Mouse (Mus musculus) testis, adult 2 months (tissue): ENCODE measurements at regions not wholly inside any gene's neighbourhood (a gene's known extent, or its start where the extent isn't known, plus 50 kb on each side); places are given as distances from the start of the nearest gene placed in this dataset.

Experiments
- CTCF ChIP-seq: fragments of 200-500 bp; IDR thresholded peaks from 2 replicates; pipeline ENCODE4 v1.5.1; 2012; ENCODE audit warnings: low read depth, mild to moderate bottlenecking, inconsistent platforms, low read length, moderate library complexity; ENCODE audit not compliant: control insufficient read depth, insufficient read depth, insufficient replicate concordance
- POLR2A ChIP-seq: fragments of 200-500 bp; IDR thresholded peaks from 2 replicates; pipeline ENCODE4 v1.6.1; 2012; ENCODE audit warnings: low read depth, mild to moderate bottlenecking, inconsistent platforms, low read length, moderate library complexity; ENCODE audit not compliant: control insufficient read depth

DNA sequence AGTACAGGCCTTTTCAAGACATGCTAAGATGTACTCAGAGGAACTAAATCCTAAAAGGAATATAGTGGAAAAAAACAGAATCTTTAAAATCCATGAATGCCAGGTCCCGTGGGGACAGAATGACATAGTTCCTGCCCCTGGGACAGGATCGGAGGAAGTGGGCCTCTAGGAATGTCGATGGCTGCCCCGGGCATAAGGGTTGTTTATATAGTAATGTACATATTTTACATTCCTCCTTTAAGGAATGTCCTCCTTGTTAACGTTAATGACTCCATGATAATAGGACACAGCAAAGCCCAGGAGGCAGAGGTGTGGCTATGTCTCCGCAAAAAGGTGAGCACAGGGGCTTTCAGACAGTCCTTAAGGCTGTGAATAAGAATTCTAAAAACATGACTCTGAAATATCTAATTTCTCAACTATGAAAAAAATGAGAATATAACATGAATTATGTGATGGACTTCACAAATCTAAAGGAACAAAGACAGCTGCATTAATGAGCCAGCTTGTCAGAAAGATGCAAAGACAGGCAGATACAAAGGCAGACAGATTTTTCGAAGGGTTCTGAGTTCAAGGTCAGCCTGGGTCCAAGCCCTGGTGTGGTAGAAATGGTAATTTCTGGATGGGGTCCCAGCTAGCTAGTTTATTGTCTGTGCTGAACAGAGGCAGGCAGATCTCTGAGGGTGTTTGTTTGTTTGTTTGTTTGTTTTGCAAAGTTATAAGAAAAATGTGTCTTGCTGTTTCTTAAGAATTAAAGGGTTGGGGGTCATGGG lies 111.3 kb upstream of the Pcgf5 start:
- TF ChIP-seq CTCF (no peak), POLR2A (no peak)
